Mouse (Mus musculus): Measurements from ENCODE around the gene Adgrf4.
A peak's percentile ranks its signal among the peaks of the same experiment; 100 is the strongest.

Adgrf4 gene

DNA sequence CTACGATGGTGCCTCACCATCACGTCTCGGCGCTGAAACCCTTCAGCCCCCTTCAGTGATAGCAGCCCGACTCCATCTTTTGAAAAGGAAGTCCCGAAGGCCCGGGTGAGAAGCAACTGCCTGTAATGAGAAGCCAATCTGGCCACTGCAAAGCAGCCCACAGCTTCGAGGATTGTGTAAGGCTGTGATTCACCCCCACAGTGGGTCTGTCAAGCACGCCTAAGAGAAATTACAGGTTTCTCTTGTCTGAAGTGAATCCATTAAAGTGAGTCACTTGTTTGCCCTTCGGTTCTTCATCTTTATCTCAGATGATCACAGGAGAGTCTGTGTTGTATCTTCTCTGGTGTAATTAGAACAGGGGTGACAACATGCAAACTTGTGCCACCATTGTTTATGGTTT is at the start of gene Adgrf4:
TSS of gene Adgrf4 (minus strand) at position 149 of the 400 bp plus-strand sequence.
- DNase-seq (ENCODE audit: low spot score) = no peak

DNA sequence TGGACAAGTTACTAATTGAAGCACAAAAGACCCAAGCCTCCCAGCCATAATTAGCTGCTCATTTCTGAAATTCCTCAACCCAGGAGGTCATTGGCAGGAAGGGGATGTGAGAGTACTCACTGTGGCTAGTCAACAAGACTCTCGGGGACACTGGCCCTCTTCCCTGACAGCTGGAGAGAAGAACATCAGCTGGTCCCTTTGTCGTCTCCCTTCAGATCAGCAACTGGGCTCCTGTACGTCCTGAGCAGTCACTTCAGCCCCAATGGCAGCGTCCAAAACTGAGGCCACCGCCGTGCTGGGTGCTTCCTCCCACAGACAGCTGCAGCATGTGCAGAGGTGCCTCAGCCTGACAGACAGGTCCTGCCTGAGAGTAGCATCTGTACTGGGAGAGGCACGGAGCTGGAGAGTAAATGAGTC is 49.7 kb upstream of the Adgrf4 start, which contains the start of gene Adgrf2:
TSS of gene Adgrf2 (minus strand) at position 379 of the 417 bp plus-strand sequence.
- peak; percentile 6 for DNase-seq (ENCODE audit: low spot score)

- DNase-seq (ENCODE audit: low spot score) = no peak
Measured at GRCm38 (mm10) chr17:42738794-42739193, 46.7 kb upstream of the Adgrf4 start.

DNA sequence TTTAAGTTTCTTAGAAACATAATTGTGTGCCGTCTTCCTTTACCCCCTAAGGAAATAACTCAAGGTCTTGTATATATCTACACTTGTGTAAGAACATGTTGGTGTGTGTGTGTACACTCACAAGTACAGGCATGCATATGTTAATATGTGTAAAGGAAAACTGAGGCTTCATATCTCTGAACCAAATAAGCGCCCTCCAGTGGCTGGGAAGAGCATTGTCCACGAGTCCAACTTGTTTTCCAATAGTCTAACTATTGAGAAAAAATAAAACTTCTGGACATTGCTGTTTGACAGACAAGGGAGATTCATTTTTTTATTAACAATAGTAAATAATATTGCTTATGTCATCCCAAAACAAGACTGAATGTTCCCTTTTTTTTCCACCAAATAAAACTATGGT is 25.1 kb upstream of the Adgrf4 start:
- peak; percentile 22 for DNase-seq (ENCODE audit: low spot score)

GRCm38 (mm10) chr17:42714991-42715390 is 22.9 kb upstream of the Adgrf4 start:
- DNase-seq (ENCODE audit: low spot score) = no peak

DNA sequence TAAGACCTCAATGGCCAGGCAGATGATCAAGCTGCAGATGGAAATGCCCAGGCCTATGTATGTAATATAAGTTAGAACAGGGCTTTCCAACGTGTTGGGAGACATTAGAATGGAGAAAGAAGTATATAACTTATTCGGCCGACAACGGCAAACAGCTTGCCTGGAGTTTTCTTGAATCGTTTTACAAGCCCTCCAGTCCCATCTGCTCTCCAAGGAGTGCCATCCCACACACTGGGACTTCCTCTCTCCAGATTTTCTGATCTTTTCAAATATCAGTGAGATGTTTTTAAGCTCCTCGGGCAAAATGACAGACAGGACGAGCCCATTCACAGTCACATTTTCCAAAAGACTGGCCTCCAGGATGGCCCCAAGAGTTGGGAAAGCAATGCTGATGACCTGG is 18.6 kb upstream of the Adgrf4 start:
- DNase-seq (ENCODE audit: low spot score) = no peak

DNA sequence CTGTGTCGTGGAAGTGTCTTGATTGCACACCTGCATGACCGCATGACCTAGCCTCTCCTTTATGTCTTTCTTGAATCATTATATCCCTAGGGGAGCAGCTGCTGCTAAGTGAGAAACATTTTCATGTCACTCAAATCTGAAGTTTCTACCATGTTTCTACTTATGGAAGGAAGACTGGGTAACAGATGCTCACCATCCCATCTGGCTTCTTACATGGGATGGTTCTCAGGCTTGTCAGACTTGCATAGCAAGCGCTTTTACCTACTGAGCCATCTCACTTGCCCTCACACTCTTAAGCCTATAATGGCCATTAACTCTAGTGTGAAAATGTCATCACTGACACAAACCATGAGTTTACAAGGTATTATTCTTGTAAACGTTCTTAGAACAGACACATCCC is 13.5 kb upstream of the Adgrf4 start:
- no peak for DNase-seq (ENCODE audit: low spot score)

GRCm38 (mm10) chr17:42702198-42702597 is 10.1 kb upstream of the Adgrf4 start:
- DNase-seq (ENCODE audit: low spot score) = no peak

GRCm38 (mm10) chr17:42694730-42695129 is 2.6 kb upstream of the Adgrf4 start:
- no peak for DNase-seq (ENCODE audit: low spot score)

DNA sequence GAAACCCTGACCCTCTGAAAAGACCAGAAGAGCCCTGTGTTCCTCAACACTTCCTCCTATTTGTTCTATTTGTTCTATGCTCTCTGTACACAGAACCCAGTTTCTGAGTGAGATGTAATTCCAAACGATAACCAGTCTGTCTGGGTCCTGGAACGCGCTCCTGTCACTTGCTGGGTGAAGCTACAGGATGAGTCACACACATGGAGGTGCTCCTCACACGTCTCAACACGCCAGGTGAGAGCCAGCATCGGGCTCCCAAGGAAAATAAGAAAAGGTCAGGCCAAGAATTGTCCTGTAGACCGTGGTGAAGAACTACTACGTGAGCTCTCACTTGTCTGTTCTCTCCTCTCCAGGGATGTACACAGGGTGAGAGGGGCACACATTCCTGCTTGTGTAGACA is 1.6 kb downstream of the Adgrf4 start:
- no peak for DNase-seq (ENCODE audit: low spot score)

GRCm38 (mm10) chr17:42658634-42659422 is 33.3 kb downstream of the Adgrf4 start:
- peak; percentile 79 for DNase-seq (ENCODE audit: low spot score)

DNA sequence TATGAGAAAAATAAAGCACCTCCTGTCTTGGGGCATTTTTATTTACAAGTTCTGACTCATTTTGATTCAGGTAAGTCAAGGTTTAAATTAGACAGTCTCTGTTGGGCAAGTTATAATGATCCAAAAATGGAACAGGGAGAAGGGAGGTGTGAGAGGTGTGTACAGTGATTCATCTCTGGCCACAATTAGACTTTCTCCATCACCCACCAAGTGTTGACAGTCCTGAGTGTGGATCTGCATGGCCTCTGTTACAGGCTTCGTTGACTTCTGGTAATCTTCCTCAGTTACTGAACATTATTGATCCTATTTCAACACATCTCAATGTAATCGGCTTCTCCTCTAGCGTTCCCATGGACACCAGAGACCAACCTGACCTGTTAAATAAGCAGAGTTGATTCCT is 48.7 kb downstream of the Adgrf4 start:
- no peak for DNase-seq (ENCODE audit: low spot score)

GRCm38 (mm10) chr17:42630206-42630605 is 61.9 kb downstream of the Adgrf4 start:
- no peak for DNase-seq (ENCODE audit: low spot score)

- DNase-seq (ENCODE audit: low spot score) = peak; percentile 87
Measured at GRCm38 (mm10) chr17:42613043-42613737, 78.9 kb downstream of the Adgrf4 start.

GRCm38 (mm10) chr17:42611295-42611694 is 80.8 kb downstream of the Adgrf4 start, which contains the start of gene Opn5:
Gene Opn5 (minus strand): TSS chr17:42611395.
- DNase-seq (ENCODE audit: low spot score) = no peak

- peak; percentile 75 for DNase-seq (ENCODE audit: low spot score)
Measured at GRCm38 (mm10) chr17:42608270-42608669, 83.8 kb downstream of the Adgrf4 start.

Data from embryo, embryonic 10.5 days (tissue).